Mouse (Mus musculus) lung, postnatal 4 days (tissue): ENCODE data around the gene Mybpc1.

Experiments used
- DNase-seq, 2 experiments: peaks; one replicate each; pipeline ENCODE4 v3.0.0; 2021

The Mybpc1 gene

DNA sequence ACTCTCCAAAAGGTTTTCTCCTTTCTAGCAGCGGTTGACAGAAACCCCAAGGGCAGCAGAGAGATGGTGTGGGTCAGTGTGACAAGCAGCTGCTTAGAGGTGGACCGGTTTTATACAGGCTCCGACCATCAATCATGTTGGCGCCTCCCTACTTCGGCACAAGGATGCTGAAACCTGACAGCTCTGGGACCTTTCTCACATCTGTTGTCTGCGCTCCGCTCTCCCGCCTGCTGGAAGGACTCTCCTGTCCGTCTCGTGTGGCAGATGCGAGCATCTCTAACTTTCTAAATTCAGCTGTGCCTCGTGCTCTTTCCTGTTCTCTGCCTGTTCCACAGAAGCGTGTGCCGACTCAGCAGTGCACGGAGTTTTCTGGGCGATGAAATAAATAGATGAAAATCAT lies at the start of gene Mybpc1:
TSS of gene Mybpc1 (minus strand) at position 210 of the 400 bp plus-strand sequence.
- DNase-seq = no peak

DNA sequence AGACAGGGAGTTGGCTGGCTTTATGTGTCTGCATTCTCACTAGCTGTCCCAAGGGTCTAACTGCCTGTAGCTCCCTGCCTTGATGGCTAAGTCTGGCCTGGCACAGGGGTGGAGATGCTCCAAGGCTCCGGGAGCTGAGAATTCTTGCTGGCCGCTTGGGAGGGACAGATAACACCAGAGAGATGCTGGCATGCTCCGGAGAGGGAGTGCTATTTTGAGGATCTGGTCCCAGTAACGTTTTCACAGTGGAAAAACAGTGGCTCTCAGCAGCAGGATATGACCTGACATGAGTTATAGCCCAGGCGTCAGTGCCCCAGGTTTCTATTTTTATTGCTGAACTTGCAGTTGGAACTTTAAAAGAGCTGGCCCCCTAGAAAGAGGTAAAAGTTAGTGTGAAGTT lies 40.5 kb upstream of the Mybpc1 start:
- no peak for DNase-seq

DNA sequence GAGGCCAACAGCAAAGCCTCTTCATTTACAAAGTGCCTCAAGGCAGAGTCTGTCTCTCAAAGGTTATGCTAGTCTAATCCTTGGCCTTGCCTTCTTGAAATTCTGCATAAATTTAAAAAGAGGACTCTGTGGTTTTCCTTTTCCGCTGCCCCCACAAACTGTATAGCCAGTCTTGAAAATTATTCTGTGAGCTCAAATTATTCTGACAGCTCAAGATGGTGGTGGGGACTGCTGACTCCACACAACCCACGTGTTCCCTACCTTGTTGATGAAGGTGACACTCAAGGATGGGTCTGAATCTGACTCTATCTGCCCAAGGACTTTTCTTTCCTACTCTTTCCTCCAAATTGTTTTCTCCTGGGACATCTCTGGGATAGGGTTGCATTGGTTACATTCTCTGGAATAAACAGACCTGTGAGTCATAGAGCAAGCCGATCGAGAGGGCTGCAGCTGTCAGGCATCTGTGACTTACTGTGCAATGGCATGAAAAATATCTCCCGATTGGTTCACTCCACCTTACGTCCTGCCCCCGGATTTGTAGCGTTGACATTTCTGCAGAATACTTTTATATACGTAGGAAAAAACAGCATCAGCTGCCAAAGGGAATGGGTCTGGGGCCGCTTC lies 26.5 kb upstream of the Mybpc1 start:
- no peak for DNase-seq

DNA sequence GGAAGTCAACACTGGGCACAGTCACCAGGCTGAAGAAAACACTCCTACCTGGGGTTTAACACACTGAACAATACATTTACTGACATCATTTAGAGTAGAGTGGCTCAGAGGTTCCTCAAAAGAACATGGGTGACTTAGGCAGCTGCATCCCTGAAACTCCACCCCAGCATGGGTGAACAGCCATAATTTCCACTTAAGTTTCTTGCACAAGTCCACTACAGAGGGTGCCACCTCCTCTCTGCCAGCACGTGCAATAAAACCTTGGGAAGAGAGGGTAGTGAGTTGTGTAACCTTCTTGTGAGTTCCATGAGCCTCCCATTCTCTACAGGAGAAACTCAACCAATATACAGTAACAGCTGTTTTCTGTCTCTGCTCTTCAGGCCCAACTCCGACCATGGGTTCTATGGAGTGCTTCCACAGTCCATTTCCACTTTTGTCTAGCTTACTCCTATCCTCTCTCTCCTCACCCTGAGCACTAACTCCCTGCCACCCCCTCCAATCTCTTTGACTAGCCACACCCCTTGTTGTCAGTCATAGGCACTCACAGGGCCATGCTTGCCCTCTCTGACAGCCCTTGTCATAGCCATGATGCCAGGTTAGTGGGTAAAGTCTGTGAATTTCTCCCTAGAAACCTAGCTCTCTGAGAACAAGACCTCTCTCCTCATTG lies 25.8 kb upstream of the Mybpc1 start:
- DNase-seq = no peak

DNA sequence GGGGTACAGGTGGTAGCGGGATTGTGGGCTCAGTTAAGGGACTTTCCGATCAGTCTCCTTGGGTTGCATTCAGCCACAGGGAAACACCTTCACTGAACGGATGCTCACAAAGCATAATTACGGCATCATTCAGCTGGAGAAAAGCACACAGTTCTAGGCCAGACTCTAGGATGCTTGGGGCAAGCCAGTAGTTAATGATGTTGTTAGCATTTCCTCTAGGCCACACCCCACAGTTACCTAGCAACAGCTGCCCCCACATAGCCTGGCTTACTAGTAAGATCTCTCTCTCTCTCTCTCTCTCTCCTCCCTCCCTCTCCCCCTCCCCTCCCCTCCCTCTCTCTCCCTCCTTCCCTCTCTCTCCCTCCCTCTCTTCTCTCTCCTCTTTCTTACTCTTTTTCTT lies 22.1 kb upstream of the Mybpc1 start:
- no peak for DNase-seq

DNA sequence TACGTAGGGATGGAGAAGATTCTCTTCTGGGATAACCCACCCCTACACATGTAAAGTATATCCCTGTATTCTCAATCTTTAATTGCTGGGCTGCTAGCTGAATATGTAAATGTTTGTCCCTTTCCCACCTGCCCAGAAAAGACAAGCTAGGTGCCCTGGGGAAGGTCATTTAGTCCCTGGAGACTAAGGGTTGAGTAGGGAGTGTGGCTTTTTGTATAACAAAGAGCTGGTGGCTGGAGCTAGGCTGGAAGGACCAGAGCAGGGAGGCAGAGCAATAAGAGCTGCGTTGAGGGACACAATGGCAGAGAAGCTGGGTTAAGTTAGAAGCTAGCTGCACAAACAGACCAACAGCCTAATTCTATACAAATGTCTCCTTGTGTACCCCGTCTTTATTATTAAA lies 21.2 kb upstream of the Mybpc1 start:
- no peak for DNase-seq

DNA sequence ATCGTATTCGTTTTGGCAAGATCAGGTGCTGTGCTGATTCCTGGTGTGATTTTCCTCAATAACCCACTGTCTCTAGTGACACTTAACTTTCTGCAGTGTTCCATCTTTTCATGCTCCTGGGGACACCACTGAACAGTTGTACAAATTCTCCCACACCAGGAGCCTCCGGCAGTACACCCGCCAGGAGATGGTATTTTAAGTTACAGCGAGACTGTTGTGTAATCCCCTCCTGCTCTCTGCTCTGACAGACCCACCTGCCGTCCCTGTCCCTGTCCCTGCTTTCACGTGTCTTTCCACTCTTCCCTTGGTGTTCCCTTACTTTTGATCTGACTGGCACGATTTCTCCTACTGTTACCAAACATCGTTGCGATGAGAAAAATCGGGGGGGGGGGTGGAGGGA lies 19.3 kb upstream of the Mybpc1 start:
- no peak for DNase-seq

DNA sequence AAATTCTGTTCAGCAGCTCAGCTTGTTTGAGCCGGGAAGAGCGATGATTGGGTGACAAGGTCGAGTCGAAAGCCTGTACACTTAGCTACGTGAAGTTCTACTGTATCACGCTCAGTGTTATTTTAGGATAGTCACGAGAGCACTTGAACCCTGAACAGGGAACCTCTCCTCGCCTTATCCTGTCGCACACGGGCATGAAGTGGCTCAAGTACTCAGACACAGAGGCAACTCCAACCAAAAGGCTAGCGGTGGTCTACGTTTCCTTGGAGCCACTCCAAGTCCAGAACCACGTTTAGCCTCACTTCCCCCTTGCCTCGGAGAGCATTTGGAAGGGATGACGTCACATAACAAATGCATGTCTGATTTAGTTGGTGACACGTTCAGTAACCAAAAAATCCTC lies 17.7 kb upstream of the Mybpc1 start:
- DNase-seq = peak in 1 of 2 experiments; percentile 22

DNA sequence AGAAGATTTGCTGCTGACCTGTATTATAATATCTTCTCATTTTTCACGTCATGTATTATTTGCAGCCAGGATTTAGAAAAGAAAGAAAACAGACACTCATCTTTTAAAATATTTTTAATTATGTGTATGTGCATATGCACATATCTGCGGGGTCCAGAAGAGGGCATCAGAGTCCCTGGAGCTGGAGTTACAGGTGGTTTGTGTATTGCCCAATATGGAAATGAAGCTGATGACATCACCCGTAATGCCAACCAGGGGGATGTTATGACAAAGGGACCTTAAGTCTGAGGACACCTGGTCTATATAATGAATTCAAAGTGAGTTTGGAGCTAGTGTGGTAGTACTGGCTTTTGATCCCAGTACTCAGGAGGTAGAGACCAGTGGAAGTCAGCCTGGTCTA lies 15.9 kb upstream of the Mybpc1 start:
- no peak for DNase-seq

DNA sequence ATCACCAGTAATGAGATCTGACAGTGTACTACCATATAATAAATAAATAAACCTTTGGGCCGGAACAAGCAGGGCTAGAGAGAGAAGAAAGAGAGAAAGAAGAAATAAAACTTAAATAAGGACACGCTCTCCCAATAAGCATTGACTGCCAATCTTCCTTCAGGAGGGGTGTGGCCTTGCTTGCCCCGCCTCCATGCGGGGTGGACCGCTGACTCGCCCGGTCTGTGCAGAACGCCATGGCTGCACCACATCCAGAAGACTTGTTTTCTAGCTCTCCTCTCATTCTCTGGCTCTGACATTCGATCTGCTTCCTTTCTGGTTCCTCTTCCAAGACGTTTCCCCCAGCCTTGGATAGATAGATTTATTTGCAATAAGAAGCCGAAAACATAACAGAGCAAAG lies 8.1 kb upstream of the Mybpc1 start:
- no peak for DNase-seq

DNA sequence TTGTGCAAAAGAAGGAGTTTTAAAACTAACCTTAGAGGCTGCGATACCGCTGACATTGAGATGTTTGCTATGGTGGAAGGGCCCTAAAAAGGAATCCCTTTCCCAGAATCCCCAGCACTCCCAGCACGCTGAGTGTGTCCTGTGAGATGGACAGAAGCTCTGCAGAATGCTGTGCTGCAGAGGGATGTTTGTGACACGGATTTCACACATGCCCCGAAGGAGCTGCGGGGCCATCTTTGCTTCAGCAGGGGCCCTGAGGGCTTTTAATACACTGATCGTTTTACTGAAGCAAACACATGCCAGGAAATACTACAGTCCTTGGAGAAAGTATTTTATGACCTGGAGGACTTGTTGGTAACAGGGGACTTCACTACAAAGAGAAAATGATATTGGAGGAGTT lies 1.7 kb upstream of the Mybpc1 start:
- no peak for DNase-seq

DNA sequence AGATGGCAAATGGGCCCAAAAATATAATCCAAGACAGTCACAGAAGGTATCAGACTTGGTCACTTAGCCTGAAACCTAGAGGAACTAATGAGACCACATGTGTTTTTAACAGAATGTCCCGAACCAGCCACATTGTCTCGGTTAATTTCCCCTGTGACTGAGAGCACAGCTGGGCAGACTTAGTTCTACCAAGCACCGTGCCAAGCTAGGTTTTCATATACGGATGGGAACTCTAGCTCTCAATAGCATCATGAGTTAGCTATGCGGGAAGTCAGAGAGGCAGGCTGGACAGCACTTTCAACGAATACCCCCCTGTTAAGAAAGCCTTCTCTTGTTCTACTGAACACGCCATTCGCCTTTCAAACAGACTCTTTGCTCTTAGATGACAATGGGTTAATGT lies 1.1 kb upstream of the Mybpc1 start:
- no peak for DNase-seq

DNA sequence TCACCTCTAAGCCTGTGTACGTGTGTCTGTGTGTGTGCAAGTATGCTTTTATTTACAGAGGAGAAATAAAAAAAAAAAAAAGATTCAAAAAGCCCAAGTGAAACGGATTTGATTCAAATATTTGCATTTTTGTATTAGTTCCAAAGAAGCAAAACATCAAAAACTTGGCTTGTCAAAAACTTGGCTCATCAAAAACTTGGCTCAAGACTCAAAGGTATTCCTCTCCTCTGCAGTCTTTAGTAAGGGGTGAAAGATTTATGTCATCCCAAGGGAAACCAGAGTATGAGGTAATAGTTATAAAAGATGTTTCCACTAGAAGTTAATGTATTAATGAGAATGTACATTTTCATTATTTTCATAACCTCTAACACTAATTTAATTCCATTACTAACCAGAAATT lies 1.2 kb downstream of the Mybpc1 start:
- no peak for DNase-seq

DNA sequence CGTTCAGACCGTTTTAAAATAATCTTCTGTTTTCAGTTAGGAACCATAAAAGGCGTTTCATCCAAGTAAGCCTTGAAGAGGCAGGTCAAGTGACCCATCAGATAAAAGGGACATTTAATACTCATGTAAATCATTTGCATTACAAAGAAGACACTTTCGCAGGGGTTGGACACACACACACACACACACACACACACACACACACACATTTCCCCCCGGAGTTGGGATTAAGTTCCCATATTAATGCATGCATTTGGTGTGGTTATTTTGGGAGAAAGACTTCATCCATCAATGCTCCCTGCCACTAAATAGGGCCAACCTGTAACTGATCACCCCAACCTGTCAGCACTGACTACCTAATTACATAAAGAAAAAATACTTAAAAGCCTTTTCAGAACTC lies 1.7 kb downstream of the Mybpc1 start:
- no peak for DNase-seq

DNA sequence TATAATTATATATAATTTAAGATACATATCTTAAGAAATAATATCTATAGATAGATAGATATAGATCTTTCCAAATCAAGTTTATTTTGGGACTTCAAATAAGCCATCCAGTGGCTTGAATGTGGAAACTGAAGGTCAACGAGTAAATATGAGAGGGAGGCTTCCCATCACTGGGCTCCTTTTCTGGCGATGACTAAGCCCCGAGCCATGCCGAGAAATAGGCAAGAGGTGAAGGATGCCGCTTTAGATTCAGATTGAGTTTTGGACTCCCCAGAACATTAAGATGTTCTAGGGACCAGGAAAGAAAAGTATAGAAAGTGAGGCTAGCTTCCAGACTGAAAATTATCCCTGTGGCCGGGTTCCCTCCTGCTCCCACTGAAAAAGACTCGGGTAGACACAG lies 4.4 kb downstream of the Mybpc1 start:
- DNase-seq = no peak

DNA sequence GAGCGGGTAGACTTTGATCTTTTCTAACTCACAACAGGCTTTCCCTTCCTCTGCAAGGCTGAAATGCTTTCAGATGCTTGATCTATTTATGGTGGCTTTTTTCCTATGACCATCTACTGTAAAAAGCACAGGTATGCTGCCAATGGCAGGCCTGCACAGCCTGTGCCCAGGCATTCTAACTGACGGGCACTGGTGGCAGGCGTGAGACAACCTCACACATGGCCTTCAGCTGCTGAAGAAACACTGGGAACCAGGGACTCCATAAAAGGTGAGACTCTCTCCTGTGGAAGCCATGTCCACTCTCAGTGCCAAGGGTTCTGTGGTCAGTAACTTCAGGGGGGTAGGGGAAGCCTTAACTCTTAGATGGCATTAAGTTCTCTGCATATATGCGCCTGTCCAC lies 12.6 kb downstream of the Mybpc1 start:
- DNase-seq = no peak

DNA sequence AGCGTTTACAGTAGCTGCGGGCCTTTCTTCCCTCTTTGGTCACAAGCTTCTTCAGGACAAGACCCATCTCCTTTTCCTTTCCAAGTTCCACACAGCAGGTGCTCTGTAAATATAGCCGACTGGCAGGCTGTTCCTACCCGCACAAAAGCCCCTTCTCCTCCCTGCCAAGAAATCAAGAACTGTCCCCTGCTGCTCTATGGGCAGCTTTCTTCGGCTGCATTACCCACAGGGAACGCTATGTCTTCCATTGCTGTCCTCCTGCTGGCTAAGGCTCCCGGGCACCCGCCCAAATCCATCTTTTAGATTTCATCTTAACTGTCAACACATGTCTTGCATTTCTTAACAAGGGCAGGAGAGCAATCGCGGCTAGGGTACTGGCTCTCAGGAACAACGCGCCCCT lies 13.9 kb downstream of the Mybpc1 start:
- DNase-seq = peak; percentile 5 to 32

DNA sequence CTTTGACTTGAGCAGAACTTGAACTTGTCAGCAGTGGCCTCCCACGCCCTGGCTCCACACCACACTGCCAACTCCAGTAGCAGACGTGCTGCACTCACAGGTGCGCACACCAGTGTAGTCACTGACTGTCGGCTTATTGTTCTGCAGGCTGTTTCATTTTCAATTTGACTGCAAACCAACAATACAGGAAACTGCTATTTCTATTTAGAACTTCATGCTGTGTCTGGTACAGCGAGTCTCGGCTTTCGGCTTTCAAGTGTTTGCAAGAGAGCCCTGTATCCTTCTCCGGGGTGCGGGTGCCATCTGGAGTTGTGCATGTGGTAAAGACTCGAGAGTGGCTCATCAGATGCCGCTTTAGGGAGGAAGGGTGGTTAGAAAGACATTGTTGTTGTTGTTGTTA lies 20.5 kb downstream of the Mybpc1 start:
- no peak for DNase-seq

DNA sequence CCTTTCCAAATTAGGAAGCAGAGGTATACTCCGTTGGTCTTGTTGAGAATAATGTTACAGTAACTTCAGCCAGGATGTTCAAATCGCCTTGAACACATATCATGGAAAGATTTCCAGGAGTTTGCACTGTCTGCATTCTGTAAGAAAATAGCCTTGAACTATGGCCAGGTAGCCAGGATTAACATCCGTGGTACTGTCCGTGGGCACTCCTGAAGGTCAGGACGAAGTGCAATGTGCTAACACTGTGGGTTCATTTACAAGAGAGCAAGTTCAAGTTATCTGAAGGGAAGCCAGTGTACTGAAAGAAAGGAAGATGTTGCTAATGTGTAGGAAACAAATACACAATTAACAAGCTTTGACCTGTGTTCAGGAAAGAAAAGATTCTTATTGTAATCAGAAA lies 24.2 kb downstream of the Mybpc1 start:
- DNase-seq = no peak

DNA sequence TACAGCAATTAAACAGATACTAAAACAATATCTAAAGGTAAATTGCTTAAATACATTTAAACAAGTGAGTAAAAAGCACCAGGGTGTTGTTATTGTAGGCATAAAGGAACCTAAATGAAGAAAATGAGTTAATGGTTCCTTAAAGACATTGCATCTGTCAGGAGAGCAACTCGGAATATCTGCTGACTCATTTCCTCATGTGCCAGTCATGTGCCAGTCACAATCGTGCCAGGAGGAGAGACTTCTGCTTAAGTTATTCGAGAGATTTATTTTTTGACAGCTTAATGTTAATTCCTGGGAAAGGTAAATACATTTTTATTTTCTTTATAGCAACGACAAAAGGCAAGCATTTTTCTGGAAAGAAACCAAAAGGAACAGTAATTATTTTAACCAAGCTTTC lies 26.3 kb downstream of the Mybpc1 start:
- no peak for DNase-seq

DNA sequence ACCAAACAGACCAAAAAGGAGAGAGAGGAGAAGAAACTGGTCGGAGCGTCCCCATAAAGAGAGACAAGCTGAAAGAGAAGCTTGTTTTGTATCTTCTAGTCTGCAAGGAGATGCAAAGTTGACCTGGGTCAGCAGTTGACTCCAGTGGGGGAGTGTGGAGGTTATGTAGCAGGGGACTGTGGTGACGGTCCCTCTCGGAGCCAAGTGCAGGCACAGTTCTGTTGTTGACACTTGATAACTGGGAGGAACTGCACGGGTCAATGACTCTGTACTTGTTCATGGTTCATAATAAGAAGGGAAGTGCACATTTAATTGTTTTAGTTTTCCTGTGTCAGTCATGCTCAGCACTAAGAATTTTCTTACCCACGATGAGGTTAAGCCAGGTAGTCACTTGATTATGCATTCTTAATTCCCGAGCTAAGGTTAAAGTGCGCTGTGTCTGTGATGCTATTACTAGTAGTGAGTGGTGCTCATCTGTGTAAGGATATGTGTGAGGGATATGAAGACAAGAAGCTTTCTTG lies 30.8 kb downstream of the Mybpc1 start:
- no peak for DNase-seq

DNA sequence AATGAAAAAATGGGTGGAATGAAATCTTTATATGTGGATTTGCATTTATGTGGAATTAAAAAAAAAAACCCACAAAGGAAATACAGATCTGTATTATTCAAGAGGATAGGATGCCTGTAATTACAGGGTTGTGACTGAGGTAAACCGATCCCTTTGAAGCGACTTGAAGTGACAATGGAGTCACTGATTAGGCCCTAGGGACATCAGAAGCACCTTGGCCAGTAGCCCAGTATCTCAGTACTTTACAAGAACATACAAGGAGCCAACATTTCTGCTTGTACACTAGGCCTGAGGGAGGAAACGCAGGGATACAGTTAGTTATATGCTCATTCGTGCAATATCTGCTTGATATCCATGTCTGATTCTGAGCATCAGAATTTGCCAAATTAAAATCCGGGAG lies 32.8 kb downstream of the Mybpc1 start:
- no peak for DNase-seq

DNA sequence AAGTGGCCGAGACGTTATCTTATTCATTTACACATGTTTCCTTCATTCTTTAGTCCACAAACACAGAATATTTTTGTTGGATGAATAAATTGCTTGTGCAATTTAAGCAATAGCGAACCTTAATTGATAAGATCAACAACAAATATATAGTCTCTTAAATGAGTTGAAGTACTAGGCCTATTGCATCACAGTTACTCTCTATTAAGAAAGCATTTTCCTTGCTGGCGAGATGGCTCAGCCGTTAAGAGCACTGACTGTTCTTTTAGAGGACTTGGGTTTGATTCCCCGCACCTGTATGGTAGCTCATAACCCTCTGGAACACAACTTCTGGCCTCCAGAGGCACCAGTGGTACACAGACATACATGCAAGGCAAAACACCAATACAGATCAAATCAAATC lies 47.9 kb downstream of the Mybpc1 start:
- no peak for DNase-seq

DNA sequence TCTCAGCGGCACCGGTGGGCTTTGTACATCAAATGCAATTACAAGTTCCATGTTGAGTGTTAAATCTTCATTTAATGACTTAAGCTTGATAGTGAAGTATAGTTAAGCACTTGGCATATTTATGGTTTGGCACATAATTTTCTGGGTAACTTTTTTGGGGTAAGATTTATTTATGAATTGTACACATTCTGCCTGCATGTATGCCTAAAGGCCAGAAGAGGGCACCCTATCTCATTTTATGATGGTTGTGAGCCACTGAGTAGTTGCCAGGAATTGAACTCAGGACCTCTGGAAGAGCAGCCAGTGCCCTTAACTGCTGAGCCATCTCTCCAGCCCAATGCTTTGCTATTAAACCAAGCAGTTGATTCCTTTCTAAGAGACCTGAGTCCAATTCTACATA lies 52.2 kb downstream of the Mybpc1 start:
- no peak for DNase-seq

DNA sequence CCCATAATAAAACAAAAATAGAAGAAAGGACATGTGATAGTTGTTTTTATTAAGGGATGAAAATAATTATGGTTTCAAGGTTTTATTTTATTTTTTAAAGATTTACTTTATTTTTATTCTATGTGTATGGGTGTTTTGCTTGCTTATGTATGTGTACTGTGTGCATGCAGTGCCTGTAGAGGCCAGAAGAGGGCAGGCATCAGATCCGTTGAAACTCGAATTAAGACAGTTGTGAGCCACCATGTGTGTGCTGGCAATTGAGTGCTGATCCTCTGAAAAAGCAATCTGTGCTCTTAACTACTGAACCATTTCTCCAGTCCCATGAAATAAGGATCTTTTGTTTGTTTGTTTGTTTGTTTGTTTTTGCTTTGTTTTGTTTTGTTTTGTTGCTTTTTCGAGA lies 54.7 kb downstream of the Mybpc1 start:
- DNase-seq = no peak
